Comparison of ENCODE assay signal across 2 mouse cellular contexts in genomic region chr1:20830546-20830945, GRCm38 (mm10).
A peak's percentile ranks its signal among the peaks of the same experiment; 100 is the strongest.
TF ChIP-seq lines count a peak whose summit lies in the region.

No protein-coding gene starts in this region.

TF ChIP-seq in CH12.LX, 34 proteins besides CTCF, POLR2A, EP300 and RAD21:
- TF ChIP-seq USF1 (IDR thresholded peaks at IDR 0.05; ENCODE audit: low read depth, low read length) (no peak), MAFK (IDR thresholded peaks at IDR 0.05; ENCODE audit: insufficient replicate concordance, low read length) (peak; percentile 64; the same call in 1 of the 2 replicates)

TF ChIP-seq in ES-E14, 5 proteins besides CTCF, POLR2A, EP300 and RAD21:
- TF ChIP-seq CHD2 (IDR thresholded peaks at IDR 0.05; ENCODE audit: low read depth, low read length) (no peak), MAFK (IDR thresholded peaks at IDR 0.05; ENCODE audit: insufficient read depth, low read depth, low read length) (peak; percentile 76)
TF ChIP-seq in ES-E14: peak in this region for 1.
